Mouse (Mus musculus) c-Kit-positive CD71-positive TER-119-negative erythroid progenitor cells, embryonic 14.5 days (primary cell): ENCODE results near the gene Gm4307.
"Not testable (repeated sequence)": the region's sequence is repeated elsewhere in the genome, so short reads cannot be mapped to it uniquely, and the experiment has no call there.

ENCODE experiments used
- DNase-seq: peaks from one replicate; pipeline ENCODE4 v3.0.0-alpha.2; 2013; ENCODE audit warnings: low read depth

Gm4307 gene

DNA sequence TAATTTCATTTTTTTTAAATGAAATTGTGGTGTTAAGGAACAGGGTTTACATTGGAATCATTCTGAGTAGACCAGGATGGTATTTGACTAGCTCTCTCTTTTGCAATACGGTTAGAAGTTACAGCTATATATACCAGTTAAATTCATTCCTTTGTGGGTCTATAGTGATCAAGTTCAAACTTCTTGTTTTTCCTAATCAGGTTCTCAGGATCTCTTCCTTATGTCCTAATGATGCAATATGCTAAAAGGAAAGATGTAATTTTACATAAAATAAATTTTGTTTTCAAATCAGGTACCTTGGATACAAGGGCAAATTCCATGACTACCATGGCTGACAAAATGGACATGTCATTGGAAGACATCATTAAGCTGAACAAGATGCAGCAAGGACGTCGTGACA, at the start of gene Gm4307:
Gene Gm4307 (plus strand): TSS at position 301 of the 400 bp plus-strand sequence.
- not testable (repeated sequence) for DNase-seq

DNA sequence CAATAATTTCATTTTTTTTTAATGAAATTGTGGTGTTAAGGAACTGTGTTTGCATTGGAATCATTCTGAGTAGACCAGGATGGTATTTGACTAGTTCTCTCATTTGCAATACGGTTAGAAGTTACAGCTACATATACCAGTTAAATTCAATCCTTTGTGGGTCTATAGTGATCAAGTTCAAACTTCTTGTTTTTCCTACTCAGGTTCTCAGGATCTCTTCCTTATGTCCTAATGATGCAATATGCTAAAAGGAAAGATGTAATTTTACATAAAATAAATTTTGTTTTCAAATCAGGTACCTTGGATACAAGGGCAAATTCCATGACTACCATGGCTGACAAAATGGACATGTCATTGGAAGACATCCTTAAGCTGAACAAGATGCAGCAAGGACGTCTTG, 25.8 kb upstream of the Gm4307 start, which contains the start of gene Gm4301:
Gene Gm4301 (plus strand): TSS at position 301 of the 400 bp plus-strand sequence.
- DNase-seq, result not testable (repeated sequence)

DNA sequence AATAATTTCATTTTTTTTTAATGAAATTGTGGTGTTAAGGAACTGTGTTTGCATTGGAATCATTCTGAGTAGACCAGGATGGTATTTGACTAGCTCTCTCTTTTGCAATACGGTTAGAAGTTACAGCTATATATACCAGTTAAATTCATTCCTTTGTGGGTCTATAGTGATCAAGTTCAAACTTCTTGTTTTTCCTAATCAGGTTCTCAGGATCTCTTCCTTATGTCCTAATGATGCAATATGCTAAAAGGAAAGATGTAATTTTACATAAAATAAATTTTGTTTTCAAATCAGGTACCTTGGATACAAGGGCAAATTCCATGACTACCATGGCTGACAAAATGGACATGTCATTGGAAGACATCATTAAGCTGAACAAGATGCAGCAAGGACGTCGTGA, 20.6 kb upstream of the Gm4307 start, which contains the start of gene Gm4302:
Gene Gm4302 (plus strand): TSS at position 301 of the 400 bp plus-strand sequence.
- DNase-seq, result not testable (repeated sequence)

DNA sequence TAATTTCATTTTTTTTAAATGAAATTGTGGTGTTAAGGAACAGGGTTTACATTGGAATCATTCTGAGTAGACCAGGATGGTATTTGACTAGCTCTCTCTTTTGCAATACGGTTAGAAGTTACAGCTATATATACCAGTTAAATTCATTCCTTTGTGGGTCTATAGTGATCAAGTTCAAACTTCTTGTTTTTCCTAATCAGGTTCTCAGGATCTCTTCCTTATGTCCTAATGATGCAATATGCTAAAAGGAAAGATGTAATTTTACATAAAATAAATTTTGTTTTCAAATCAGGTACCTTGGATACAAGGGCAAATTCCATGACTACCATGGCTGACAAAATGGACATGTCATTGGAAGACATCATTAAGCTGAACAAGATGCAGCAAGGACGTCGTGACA, 15.5 kb upstream of the Gm4307 start, which contains the start of gene Gm4303:
Gene Gm4303 (plus strand): TSS at position 301 of the 400 bp plus-strand sequence.
- DNase-seq, result not testable (repeated sequence)

DNA sequence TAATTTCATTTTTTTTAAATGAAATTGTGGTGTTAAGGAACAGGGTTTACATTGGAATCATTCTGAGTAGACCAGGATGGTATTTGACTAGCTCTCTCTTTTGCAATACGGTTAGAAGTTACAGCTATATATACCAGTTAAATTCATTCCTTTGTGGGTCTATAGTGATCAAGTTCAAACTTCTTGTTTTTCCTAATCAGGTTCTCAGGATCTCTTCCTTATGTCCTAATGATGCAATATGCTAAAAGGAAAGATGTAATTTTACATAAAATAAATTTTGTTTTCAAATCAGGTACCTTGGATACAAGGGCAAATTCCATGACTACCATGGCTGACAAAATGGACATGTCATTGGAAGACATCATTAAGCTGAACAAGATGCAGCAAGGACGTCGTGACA, 10.3 kb upstream of the Gm4307 start, which contains the start of gene Gm4305:
Gene Gm4305 (plus strand): TSS at position 301 of the 400 bp plus-strand sequence.
- DNase-seq, result not testable (repeated sequence)

DNA sequence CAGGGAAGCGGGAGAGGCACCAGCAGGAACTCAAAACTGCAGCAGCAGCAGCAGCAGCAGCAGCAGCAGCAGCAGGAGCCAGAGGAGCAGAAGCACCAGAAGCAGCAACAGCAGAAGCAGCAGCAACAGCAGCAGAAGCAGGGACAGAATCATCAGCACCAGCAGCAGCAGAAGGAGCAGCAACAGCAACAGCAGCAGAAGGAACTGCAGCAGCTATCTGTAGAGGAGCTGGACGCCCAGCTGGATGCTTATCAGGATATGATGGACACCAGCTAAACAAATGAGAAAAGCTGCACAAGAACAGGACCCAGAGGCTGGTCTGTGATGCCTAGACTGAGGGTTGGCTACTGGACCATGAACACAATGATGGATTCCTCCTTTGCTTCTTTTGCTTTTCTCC, 4.3 kb upstream of the Gm4307 start:
- DNase-seq, result not testable (repeated sequence)

DNA sequence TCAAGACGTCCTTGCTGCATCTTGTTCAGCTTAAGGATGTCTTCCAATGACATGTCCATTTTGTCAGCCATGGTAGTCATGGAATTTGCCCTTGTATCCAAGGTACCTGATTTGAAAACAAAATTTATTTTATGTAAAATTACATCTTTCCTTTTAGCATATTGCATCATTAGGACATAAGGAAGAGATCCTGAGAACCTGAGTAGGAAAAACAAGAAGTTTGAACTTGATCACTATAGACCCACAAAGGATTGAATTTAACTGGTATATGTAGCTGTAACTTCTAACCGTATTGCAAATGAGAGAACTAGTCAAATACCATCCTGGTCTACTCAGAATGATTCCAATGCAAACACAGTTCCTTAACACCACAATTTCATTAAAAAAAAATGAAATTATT, 21.3 kb downstream of the Gm4307 start, which contains the start of gene Gm4312:
Gene Gm4312 (minus strand): TSS at position 101 of the 400 bp plus-strand sequence.
- DNase-seq, result not testable (repeated sequence)

DNA sequence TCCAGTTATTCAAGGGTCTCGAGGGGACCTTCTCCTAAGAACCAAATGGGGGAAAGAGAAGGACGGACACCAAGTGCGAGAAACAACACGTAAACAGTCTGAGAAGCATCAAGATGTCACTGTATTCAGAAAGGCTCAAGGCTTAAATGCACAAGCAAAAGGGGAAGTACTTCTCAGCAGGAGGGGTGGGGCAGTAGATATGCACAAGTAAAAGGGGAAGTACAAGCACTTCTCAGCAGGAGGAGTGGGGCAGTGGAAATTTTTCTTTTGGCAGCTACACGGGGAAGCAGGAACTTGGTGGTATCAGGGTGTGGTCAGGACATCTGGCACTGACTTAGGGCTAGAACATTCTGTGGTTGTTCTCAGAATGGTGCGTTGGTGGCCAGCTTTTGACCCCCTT, 41.2 kb downstream of the Gm4307 start:
- DNase-seq, result not testable (repeated sequence)
